Comparison of ENCODE assay signal across 8 mouse cellular contexts in the genomic region with DNA sequence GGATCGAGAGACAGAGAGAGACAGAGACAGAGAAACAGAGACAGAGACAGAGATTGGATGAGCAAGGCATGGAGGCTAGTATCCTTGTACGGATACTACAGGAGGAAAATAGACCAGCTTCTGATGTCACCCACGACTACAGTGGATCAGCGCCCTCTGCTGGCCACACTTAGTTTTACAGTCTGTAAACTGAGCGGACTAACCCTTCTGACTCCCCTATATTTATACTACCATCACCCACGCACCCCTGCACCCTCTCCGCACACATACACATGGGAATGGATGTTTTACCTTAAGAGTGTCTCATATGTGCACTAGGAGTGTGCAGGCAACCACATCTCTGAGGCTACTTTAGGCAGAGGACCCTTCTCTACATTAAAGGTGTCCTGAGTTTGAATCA. TPM values are rescaled to one million over a fixed set of nuclear protein-coding genes. Genes with fewer than 3 reads are reported as not detected.
A peak's percentile ranks its signal among the peaks of the same experiment; 100 is the strongest.
DNase-seq lines count a peak whose midpoint lies in the region; ATAC-seq lines count a peak whose summit lies in the region.

No protein-coding gene starts in this region.

- H3K4me2 ChIP-seq in forebrain, embryonic 11.5 days (ENCODE audit: low read depth, low read length, severe bottlenecking): no peak overlapping the region
- H3K4me2 ChIP-seq in forebrain, embryonic 12.5 days: no peak overlapping the region

- H3K27me3 ChIP-seq in forebrain, embryonic 11.5 days (ENCODE audit: control insufficient read depth, insufficient read depth, low read length): no peaks in the 10 kb centered on the region
- 0 out of 2 replicates have a peak, but pooled peaks cover 6% of the 10 kb centered on the region for H3K27me3 ChIP-seq in forebrain, embryonic 12.5 days

- ATAC-seq in forebrain, embryonic 11.5 days (replicated peaks; ENCODE audit: low FRiP score): peak; percentile 46
- ATAC-seq in forebrain, embryonic 12.5 days (ENCODE audit: low FRiP score): no peak
- peak; percentile 40 for ATAC-seq in activated CD4-positive, CD25-positive, alpha-beta regulatory T cell, adult 4 months
- ATAC-seq in granulocyte monocyte progenitor cell, adult 5-6 weeks (replicated peaks; ENCODE audit: poor library complexity, severe bottlenecking): peak; percentile 94
- ATAC-seq in megakaryocyte progenitor cell, adult 5-6 weeks (replicated peaks; ENCODE audit: poor library complexity): peak; percentile 90

- no peaks in the 10 kb centered on the region; the same call in 1 of the 2 replicates for H3K9me3 ChIP-seq in forebrain, embryonic 11.5 days (ENCODE audit: control insufficient read depth, low read length)
- H3K9me3 ChIP-seq in forebrain, embryonic 12.5 days: no peaks in the 10 kb centered on the region

- H3K27ac ChIP-seq in forebrain, embryonic 11.5 days (ENCODE audit: low read depth, low read length): no peak overlapping the region
- no peak overlapping the region for H3K27ac ChIP-seq in forebrain, embryonic 12.5 days

- WGBS in forebrain, embryonic 11.5 days: 19% methylated on average over 7 of the region's 7 CpGs
- 21% methylated on average over 7 of the region's 7 CpGs for WGBS in forebrain, embryonic 12.5 days

- H3K4me3 ChIP-seq in forebrain, embryonic 11.5 days (ENCODE audit: low read depth, low read length): no peak overlapping the region
- no peak overlapping the region for H3K4me3 ChIP-seq in forebrain, embryonic 12.5 days (replicated peaks)

- no peak overlapping the region for H3K9ac ChIP-seq in forebrain, embryonic 11.5 days (ENCODE audit: low read length)
- H3K9ac ChIP-seq in forebrain, embryonic 12.5 days: no peak overlapping the region

- no peaks in the 10 kb centered on the region for H3K4me1 ChIP-seq in forebrain, embryonic 11.5 days (replicated peaks; ENCODE audit: control insufficient read depth, insufficient read depth, low read length)
- H3K4me1 ChIP-seq in forebrain, embryonic 12.5 days: no peaks in the 10 kb centered on the region

- H3K36me3 ChIP-seq in forebrain, embryonic 11.5 days (ENCODE audit: control insufficient read depth, insufficient read depth, low read length): no peaks in the 10 kb centered on the region
- no peaks in the 10 kb centered on the region for H3K36me3 ChIP-seq in forebrain, embryonic 12.5 days (replicated peaks)

- DNase-seq in forebrain, embryonic 11.5 days (ENCODE audit: low spot score): peak; percentile 84
- peak; percentile 64 to 81 for DNase-seq in cerebellum, postnatal 25 days
- peak; percentile 48 for DNase-seq in layer of hippocampus, adult 9-11 months
- peak; percentile 8 for DNase-seq in spleen, adult 12 weeks (ENCODE audit: low spot score)

RNA-seq across cellular contexts. Expression of gene Pirt, which starts 12.4 kb away (rescaled TPM):
- polyA plus RNA-seq in forebrain, embryonic 11.5 days (2014; fragmentation: Nextera tagmentation; extraction: Ambion mirVana): 0.31 and 0.43 TPM in 2 replicates
- 0.29 and 0.32 TPM in 2 replicates for polyA plus RNA-seq in forebrain, embryonic 12.5 days (2016; fragmentation: Nextera tagmentation; extraction: Ambion mirVana)
- polyA plus RNA-seq in activated CD4-positive, CD25-positive, alpha-beta regulatory T cell, adult 4 months (2017; shearing (Covaris generic)): not detected
- total RNA-seq in granulocyte monocyte progenitor cell, adult 5-6 weeks (2014; fragmentation: Nextera tagmentation): not detected in 2 replicates
- total RNA-seq in granulocyte monocyte progenitor cell, adult 5-6 weeks (2017): not detected in 2 replicates
- total RNA-seq in megakaryocyte progenitor cell, adult 5-6 weeks (2015): not detected in 2 replicates
- total RNA-seq in megakaryocyte progenitor cell, adult 5-6 weeks (2017): not detected in 2 replicates

RNA-seq across cellular contexts. Expression of gene Tmem238l, which starts 57.0 kb away (rescaled TPM):
- polyA plus RNA-seq in forebrain, embryonic 11.5 days (2014; fragmentation: Nextera tagmentation; extraction: Ambion mirVana): not detected in 2 replicates
- not detected in 2 replicates for polyA plus RNA-seq in forebrain, embryonic 12.5 days (2016; fragmentation: Nextera tagmentation; extraction: Ambion mirVana)
- not detected for polyA plus RNA-seq in activated CD4-positive, CD25-positive, alpha-beta regulatory T cell, adult 4 months (2017; shearing (Covaris generic))
- not detected in 2 replicates for total RNA-seq in granulocyte monocyte progenitor cell, adult 5-6 weeks (2014; fragmentation: Nextera tagmentation)
- total RNA-seq in granulocyte monocyte progenitor cell, adult 5-6 weeks (2017): not detected in 2 replicates
- total RNA-seq in megakaryocyte progenitor cell, adult 5-6 weeks (2015): not detected in 2 replicates
- not detected in 2 replicates for total RNA-seq in megakaryocyte progenitor cell, adult 5-6 weeks (2017)

Comparison
In these comparisons a context has a peak if more than half of its experiments do, and no peak if none do; other contexts are left out.
1. DNase-seq: peak in every context shown above with its lines; median percentile 84 in forebrain, embryonic 11.5 days; 72 in cerebellum, postnatal 25 days; 48 in layer of hippocampus, adult 9-11 months; 8 in spleen, adult 12 weeks.